Mouse (Mus musculus) E14TG2a.4 (cell line): ENCODE measurements around the gene Cdkl4.

Experiments
- CTCF ChIP-seq: conservative IDR thresholded peaks from 2 replicates; pipeline ENCODE4 v1.5.1; 2014; ENCODE audit warnings: low read length
- NANOG ChIP-seq: IDR thresholded peaks from 2 replicates; pipeline ENCODE4 v1.6.1; 2014; ENCODE audit warnings: borderline replicate concordance, low read length, mixed read lengths
- POU5F1 ChIP-seq: IDR thresholded peaks from 2 replicates; pipeline ENCODE4 v1.6.1; 2014; ENCODE audit warnings: low read length, borderline replicate concordance

- TF ChIP-seq CTCF (no peak), POU5F1 (no peak), NANOG (no peak)
Observed at GRCm38 (mm10) chr17:80546846-80547245, 30.8 kb downstream of the Cdkl4 start.
